Mouse (Mus musculus): ENCODE results near the gene Ptprk. TPM values are rescaled to one million over a fixed set of nuclear protein-coding genes. Genes with fewer than 3 reads are reported as not detected.

Gene Ptprk
- polyA plus RNA-seq, 1 experiment: 17.7 TPM

- no peak overlapping the region for H3K27ac ChIP-seq (ENCODE audit: insufficient read depth, low read length)
- DNase-seq: no peak
- 97% methylated on average over 2 of the region's 2 CpGs for WGBS
- no peak for TF ChIP-seq POLR2A (IDR thresholded peaks at IDR 0.05; ENCODE audit: borderline replicate concordance, insufficient read depth, low read length)
- no peak for TF ChIP-seq CTCF (IDR thresholded peaks at IDR 0.05; ENCODE audit: borderline replicate concordance, insufficient read depth, low read depth, low read length)
- no peaks in the 10 kb centered on the region; the same call in 1 of the 2 replicates for H3K27me3 ChIP-seq (ENCODE audit: control insufficient read depth, insufficient read depth, low read length)
- no peaks in the 10 kb centered on the region for H3K4me1 ChIP-seq (ENCODE audit: control insufficient read depth, insufficient read depth, low read length)
- H3K4me3 ChIP-seq (replicated peaks; ENCODE audit: insufficient read depth, low read depth, low read length): no peak overlapping the region
Measured at GRCm38 (mm10) chr10:28614396-28614795, 539.8 kb downstream of the Ptprk start.

DNA sequence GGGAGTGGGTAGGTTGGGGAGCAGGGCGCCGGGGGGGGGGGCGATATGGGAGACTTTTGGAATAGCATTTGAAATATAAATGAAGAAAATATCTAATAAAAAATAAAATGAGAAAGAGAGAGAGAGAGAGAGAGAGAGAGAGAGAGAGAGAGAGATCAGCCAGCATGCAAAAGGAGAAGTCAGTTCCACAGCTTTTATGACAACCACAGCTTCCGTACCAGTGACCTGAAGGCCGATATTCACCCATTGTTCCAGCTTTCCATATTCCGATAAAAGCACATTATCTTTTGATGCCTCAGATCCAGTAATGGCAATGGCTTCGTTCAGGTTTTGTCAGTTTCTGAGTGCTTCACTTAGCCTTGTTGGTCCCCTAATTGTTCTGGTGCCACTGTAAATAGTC lies 542.6 kb downstream of the Ptprk start:
- TF ChIP-seq CTCF (IDR thresholded peaks at IDR 0.05; ENCODE audit: borderline replicate concordance, insufficient read depth, low read depth, low read length) (no peak), POLR2A (IDR thresholded peaks at IDR 0.05; ENCODE audit: borderline replicate concordance, insufficient read depth, low read length) (no peak)
- Histone ChIP-seq H3K4me1 (ENCODE audit: control insufficient read depth, insufficient read depth, low read length) (no peaks in the 10 kb centered on the region), H3K27ac (ENCODE audit: insufficient read depth, low read length) (no peak overlapping the region), H3K27me3 (ENCODE audit: control insufficient read depth, insufficient read depth, low read length) (no peaks in the 10 kb centered on the region; the same call in 1 of the 2 replicates), H3K4me3 (replicated peaks; ENCODE audit: insufficient read depth, low read depth, low read length) (no peak overlapping the region)
- WGBS: 99% methylated on average over 7 of the region's 7 CpGs
- DNase-seq: no peak

DNA sequence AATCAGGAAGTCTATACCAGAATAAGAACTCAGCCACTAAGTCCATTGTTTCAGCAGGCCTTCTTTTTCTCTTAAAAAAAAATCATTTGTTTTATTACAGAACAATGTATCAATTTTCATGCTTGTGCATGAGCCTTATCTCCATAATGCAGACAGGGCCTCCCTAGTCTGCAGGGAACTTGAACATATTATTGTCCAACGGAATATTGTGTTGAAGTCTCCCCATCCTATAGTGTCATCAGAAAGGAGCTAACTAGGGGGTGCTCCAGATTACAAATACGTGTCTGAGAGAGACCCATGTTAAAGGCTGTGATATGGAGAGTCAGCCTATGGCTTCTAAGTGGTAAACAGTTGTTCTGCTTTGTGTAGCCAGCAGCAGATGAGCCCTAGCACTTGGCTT lies 543.4 kb downstream of the Ptprk start:
- no peak for TF ChIP-seq POLR2A (IDR thresholded peaks at IDR 0.05; ENCODE audit: borderline replicate concordance, insufficient read depth, low read length)
- TF ChIP-seq CTCF (IDR thresholded peaks at IDR 0.05; ENCODE audit: borderline replicate concordance, insufficient read depth, low read depth, low read length): no peak
- Histone ChIP-seq H3K27ac (ENCODE audit: insufficient read depth, low read length) (no peak overlapping the region), H3K27me3 (ENCODE audit: control insufficient read depth, insufficient read depth, low read length) (no peaks in the 10 kb centered on the region; the same call in 1 of the 2 replicates), H3K4me3 (replicated peaks; ENCODE audit: insufficient read depth, low read depth, low read length) (no peak overlapping the region), H3K4me1 (ENCODE audit: control insufficient read depth, insufficient read depth, low read length) (no peaks in the 10 kb centered on the region)
- DNase-seq: no peak
- WGBS: 67% methylated on average over 2 of the region's 2 CpGs

DNA sequence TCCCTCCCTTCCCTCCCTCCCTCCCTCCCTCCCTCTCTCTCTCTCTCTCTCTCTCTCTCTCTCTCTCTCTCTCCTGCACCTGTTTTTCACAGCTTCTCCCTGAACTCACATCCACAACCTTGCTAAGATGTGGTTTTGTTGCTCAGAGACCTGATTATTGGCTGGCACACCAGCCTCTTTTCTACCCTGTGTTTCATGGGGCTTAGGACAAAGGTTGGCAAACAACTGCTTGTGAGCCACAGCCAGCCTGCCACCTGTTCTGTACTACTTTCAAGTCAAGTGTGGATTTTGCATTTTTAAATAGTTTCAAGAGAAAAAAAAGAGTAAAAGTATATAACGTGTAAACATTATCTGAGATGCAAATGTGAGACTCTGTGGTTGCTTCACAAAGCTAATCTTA lies 544.8 kb downstream of the Ptprk start:
- 23% methylated on average over 1 of the region's 1 CpGs for WGBS
- TF ChIP-seq POLR2A (IDR thresholded peaks at IDR 0.05; ENCODE audit: borderline replicate concordance, insufficient read depth, low read length): no peak
- no peak for TF ChIP-seq CTCF (IDR thresholded peaks at IDR 0.05; ENCODE audit: borderline replicate concordance, insufficient read depth, low read depth, low read length)
- no peaks in the 10 kb centered on the region for H3K4me1 ChIP-seq (ENCODE audit: control insufficient read depth, insufficient read depth, low read length)
- H3K4me3 ChIP-seq (replicated peaks; ENCODE audit: insufficient read depth, low read depth, low read length): no peak overlapping the region
- H3K27me3 ChIP-seq (ENCODE audit: control insufficient read depth, insufficient read depth, low read length): no peaks in the 10 kb centered on the region; the same call in 1 of the 2 replicates
- H3K27ac ChIP-seq (ENCODE audit: insufficient read depth, low read length): no peak overlapping the region
- no peak for DNase-seq

GRCm38 (mm10) chr10:28636096-28636495 lies 561.5 kb downstream of the Ptprk start:
- DNase-seq: no peak
- H3K27ac ChIP-seq (ENCODE audit: insufficient read depth, low read length): no peak overlapping the region
- TF ChIP-seq POLR2A (IDR thresholded peaks at IDR 0.05; ENCODE audit: borderline replicate concordance, insufficient read depth, low read length): no peak
- TF ChIP-seq CTCF (IDR thresholded peaks at IDR 0.05; ENCODE audit: borderline replicate concordance, insufficient read depth, low read depth, low read length): no peak
- H3K27me3 ChIP-seq (ENCODE audit: control insufficient read depth, insufficient read depth, low read length): no peaks in the 10 kb centered on the region
- H3K4me1 ChIP-seq (ENCODE audit: control insufficient read depth, insufficient read depth, low read length): no peaks in the 10 kb centered on the region
- no peak overlapping the region for H3K4me3 ChIP-seq (replicated peaks; ENCODE audit: insufficient read depth, low read depth, low read length)

DNA sequence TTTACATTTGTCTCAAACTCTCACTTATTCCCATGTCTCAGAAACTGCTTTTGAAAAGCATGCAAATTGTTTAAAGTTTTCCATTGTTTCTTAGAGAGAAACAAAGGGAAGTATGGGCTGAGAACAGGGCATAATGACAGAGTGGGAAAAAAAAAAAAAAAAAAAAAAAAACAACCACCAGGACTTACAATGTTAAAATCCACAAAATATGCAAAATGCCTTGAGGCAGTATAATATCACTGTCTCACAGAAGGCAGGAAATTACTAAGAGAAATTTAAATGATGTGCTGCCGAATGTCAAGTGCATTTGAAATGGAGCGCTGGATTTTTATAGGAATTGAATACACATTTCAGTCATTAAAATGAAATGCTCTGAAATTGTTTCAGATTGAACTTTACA lies 567.3 kb downstream of the Ptprk start:
- Histone ChIP-seq H3K4me1 (ENCODE audit: control insufficient read depth, insufficient read depth, low read length) (no peaks in the 10 kb centered on the region), H3K27me3 (ENCODE audit: control insufficient read depth, insufficient read depth, low read length) (no peaks in the 10 kb centered on the region), H3K4me3 (replicated peaks; ENCODE audit: insufficient read depth, low read depth, low read length) (no peak overlapping the region), H3K27ac (ENCODE audit: insufficient read depth, low read length) (no peak overlapping the region)
- TF ChIP-seq CTCF (IDR thresholded peaks at IDR 0.05; ENCODE audit: borderline replicate concordance, insufficient read depth, low read depth, low read length): no peak
- no peak for TF ChIP-seq POLR2A (IDR thresholded peaks at IDR 0.05; ENCODE audit: borderline replicate concordance, insufficient read depth, low read length)
- WGBS: 95% methylated on average over 2 of the region's 2 CpGs
- DNase-seq: no peak

All from cerebellum, adult 2 months (tissue).